ENCODE assay signal across 10 mouse cellular contexts in the genomic region with DNA sequence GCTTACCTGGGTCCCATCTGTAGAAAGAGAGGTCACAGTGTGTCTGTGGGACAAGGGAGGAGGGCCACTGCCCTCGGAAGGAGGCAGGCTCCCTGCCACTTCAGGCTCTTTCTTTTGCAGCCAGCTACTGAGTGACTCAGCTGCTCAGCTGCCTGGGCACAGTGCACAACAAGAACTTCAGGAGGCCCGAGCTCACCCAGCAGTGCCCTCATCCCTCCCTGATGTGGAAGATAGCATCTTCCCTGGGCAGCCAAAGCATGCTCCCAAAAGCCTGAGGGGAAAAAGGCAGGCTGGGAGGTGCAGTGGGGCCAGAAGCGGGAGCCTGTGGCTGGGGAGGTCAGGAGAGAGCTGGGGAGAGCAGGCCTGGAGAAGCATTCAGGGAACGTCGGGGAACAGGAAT. TPM values are rescaled to one million over a fixed set of nuclear protein-coding genes. Genes with fewer than 3 reads are reported as not detected.
DNase-seq lines count a peak whose midpoint lies in the region; ATAC-seq lines count a peak whose summit lies in the region.
"Had no signal": no experiment of that assay in that cellular context is flagged by ENCODE, and none has a peak within 500 bp of the region (broad histone marks: within the 10 kb centered on the region; RNA-seq: fewer than 3 reads in every experiment).

No protein-coding gene starts in this region.

- DNase-seq in heart, postnatal 25 days (ENCODE audit: low spot score): no peak
- no peak for DNase-seq in embryonic facial prominence, embryonic 10.5 days (ENCODE audit: low spot score)
- DNase-seq in natural killer cell, adult 2 months (ENCODE audit: low spot score in 2 of 2): no peak
- DNase-seq: gastrocnemius, postnatal 25 days; kidney, postnatal 4 days had no signal

- no peak overlapping the region for H3K4me3 ChIP-seq in heart, embryonic 15.5 days
- H3K4me3 ChIP-seq in megakaryocyte, embryonic 14.5 days (replicated peaks): peak overlapping the region; percentile 48
- H3K4me3 ChIP-seq in embryonic facial prominence, embryonic 10.5 days: no peak overlapping the region
- H3K4me3 ChIP-seq in limb, embryonic 15.5 days: no peak overlapping the region

- no peaks in the 10 kb centered on the region for H3K9me3 ChIP-seq in heart, embryonic 15.5 days (replicated peaks)
- no peaks in the 10 kb centered on the region for H3K9me3 ChIP-seq in megakaryocyte, embryonic 14.5 days
- H3K9me3 ChIP-seq in embryonic facial prominence, embryonic 10.5 days: no peaks in the 10 kb centered on the region
- no peaks in the 10 kb centered on the region for H3K9me3 ChIP-seq in limb, embryonic 15.5 days

- no peak overlapping the region for H3K4me2 ChIP-seq in heart, embryonic 15.5 days
- no peak overlapping the region for H3K4me2 ChIP-seq in limb, embryonic 15.5 days

- peaks cover 13% of the 10 kb centered on the region for H3K36me3 ChIP-seq in heart, embryonic 15.5 days
- peaks cover 26% of the 10 kb centered on the region for H3K36me3 ChIP-seq in megakaryocyte, embryonic 14.5 days (replicated peaks; ENCODE audit: low read length)
- peaks cover 49% of the 10 kb centered on the region for H3K36me3 ChIP-seq in embryonic facial prominence, embryonic 10.5 days (replicated peaks)
- H3K36me3 ChIP-seq in limb, embryonic 15.5 days: peaks cover 16% of the 10 kb centered on the region; the same call in 1 of the 2 replicates

- intact Hi-C loops in heart, postnatal 25 days (cut with DNase I): no loop called here

- H3K4me1 ChIP-seq in heart, embryonic 15.5 days (replicated peaks): peaks cover 48% of the 10 kb centered on the region
- H3K4me1 ChIP-seq in megakaryocyte, embryonic 14.5 days: peaks cover 90% of the 10 kb centered on the region
- H3K4me1 ChIP-seq in embryonic facial prominence, embryonic 10.5 days: peaks cover 39% of the 10 kb centered on the region
- H3K4me1 ChIP-seq in limb, embryonic 15.5 days: peaks cover 43% of the 10 kb centered on the region

- WGBS in heart, embryonic 15.5 days: 37% methylated on average over 5 of the region's 5 CpGs
- 61% methylated on average over 5 of the region's 5 CpGs for WGBS in embryonic facial prominence, embryonic 10.5 days
- WGBS in limb, embryonic 15.5 days: 43% methylated on average over 5 of the region's 5 CpGs

- H3K27ac ChIP-seq in heart, embryonic 15.5 days: peak overlapping the region; percentile 5; the same call in 1 of the 2 replicates
- H3K27ac ChIP-seq in embryonic facial prominence, embryonic 10.5 days (replicated peaks): peak overlapping the region; percentile 45
- 0 out of 2 replicates have a peak overlapping the region, but pooled peaks have one; percentile 43 for H3K27ac ChIP-seq in limb, embryonic 15.5 days

- H3K9ac ChIP-seq in heart, embryonic 15.5 days: no peak overlapping the region
- H3K9ac ChIP-seq in limb, embryonic 15.5 days: no peak overlapping the region

- H3K27me3 ChIP-seq in heart, embryonic 15.5 days: no peaks in the 10 kb centered on the region
- no peaks in the 10 kb centered on the region for H3K27me3 ChIP-seq in megakaryocyte, embryonic 14.5 days (replicated peaks)
- H3K27me3 ChIP-seq in embryonic facial prominence, embryonic 10.5 days (replicated peaks; ENCODE audit: low read depth, poor library complexity, severe bottlenecking): no peaks in the 10 kb centered on the region
- H3K27me3 ChIP-seq in limb, embryonic 15.5 days: no peaks in the 10 kb centered on the region

- no peak for ATAC-seq in heart, embryonic 15.5 days (replicated peaks; ENCODE audit: insufficient number of reproducible peaks, insufficient read depth, low FRiP score, low read depth)
- no peak for ATAC-seq in megakaryocyte, adult 5-6 weeks (ENCODE audit: poor library complexity, severe bottlenecking)
- no peak for ATAC-seq in limb, embryonic 15.5 days (ENCODE audit: insufficient number of reproducible peaks, low FRiP score, low TSS enrichment, low read depth)
- ATAC-seq: midbrain, embryonic 16.5 days had no signal

RNA-seq across cellular contexts. Expression of a gene that starts 29.6 kb away (rescaled TPM):
- 20.4 and 34.5 TPM in 2 replicates for polyA plus RNA-seq in heart, embryonic 15.5 days (2015; fragmentation: Nextera tagmentation; extraction: Ambion mirVana)
- total RNA-seq in heart, postnatal 25 days (2021): 10 to 100 TPM; 30.3 to 33.0 TPM
- polyA plus RNA-seq in megakaryocyte, embryonic 14.5 days (2012; ENCODE audit: insufficient read depth, low replicate concordance): 26.8 and 31.2 TPM in 2 replicates
- 15.6 and 17.2 TPM in 2 replicates for total RNA-seq in megakaryocyte, adult 5-6 weeks (2015)
- 5.7 and 6.2 TPM in 2 replicates for total RNA-seq in megakaryocyte, adult 5-6 weeks (2017)
- 26.6 and 30.2 TPM in 2 replicates for polyA plus RNA-seq in embryonic facial prominence, embryonic 10.5 days (2016; fragmentation: Nextera tagmentation; extraction: Ambion mirVana)
- polyA plus RNA-seq in limb, embryonic 15.5 days (2015; fragmentation: Nextera tagmentation; extraction: Ambion mirVana): 33.5 and 34.1 TPM in 2 replicates

RNA-seq across cellular contexts. Expression of a gene that starts 36.4 kb away (rescaled TPM):
- polyA plus RNA-seq in heart, embryonic 15.5 days (2015; fragmentation: Nextera tagmentation; extraction: Ambion mirVana): 64.3 and 76.8 TPM in 2 replicates
- 10 to 100 TPM; 76.5 to 83.0 TPM for total RNA-seq in heart, postnatal 25 days (2021)
- 58.7 and 61.4 TPM in 2 replicates for polyA plus RNA-seq in megakaryocyte, embryonic 14.5 days (2012; ENCODE audit: insufficient read depth, low replicate concordance)
- total RNA-seq in megakaryocyte, adult 5-6 weeks (2015): 42.3 and 47.1 TPM in 2 replicates
- 33.1 and 33.5 TPM in 2 replicates for total RNA-seq in megakaryocyte, adult 5-6 weeks (2017)
- 17.8 and 18.9 TPM in 2 replicates for polyA plus RNA-seq in embryonic facial prominence, embryonic 10.5 days (2016; fragmentation: Nextera tagmentation; extraction: Ambion mirVana)
- polyA plus RNA-seq in limb, embryonic 15.5 days (2015; fragmentation: Nextera tagmentation; extraction: Ambion mirVana): 58.7 and 59.0 TPM in 2 replicates

RNA-seq across cellular contexts. Expression of a gene that starts 46.9 kb away (rescaled TPM):
- 20.0 and 24.0 TPM in 2 replicates for polyA plus RNA-seq in heart, embryonic 15.5 days (2015; fragmentation: Nextera tagmentation; extraction: Ambion mirVana)
- 10 to 100 TPM; 20.7 to 26.5 TPM for total RNA-seq in heart, postnatal 25 days (2021)
- 2.3 and 4.5 TPM in 2 replicates for polyA plus RNA-seq in megakaryocyte, embryonic 14.5 days (2012; ENCODE audit: insufficient read depth, low replicate concordance)
- 0.02 TPM in 1 of 2 replicates, not detected in the other for total RNA-seq in megakaryocyte, adult 5-6 weeks (2015)
- 1.2 and 1.4 TPM in 2 replicates for total RNA-seq in megakaryocyte, adult 5-6 weeks (2017)
- 5.5 and 5.9 TPM in 2 replicates for polyA plus RNA-seq in embryonic facial prominence, embryonic 10.5 days (2016; fragmentation: Nextera tagmentation; extraction: Ambion mirVana)
- polyA plus RNA-seq in limb, embryonic 15.5 days (2015; fragmentation: Nextera tagmentation; extraction: Ambion mirVana): 9.8 and 10.7 TPM in 2 replicates
